Mouse (Mus musculus) forebrain, embryonic 14.5 days (tissue): Measurements from ENCODE around the gene Plcd3. TPM values are rescaled to one million over a fixed set of nuclear protein-coding genes. Genes with fewer than 3 reads are reported as not detected.

Experiments
- ATAC-seq: fragments of 200-750 bp; cut with Nextera tagmentation; 2 replicates; pipeline ENCODE4 v1.8.0; 2017; ENCODE audit warnings: mild to moderate bottlenecking, moderate library complexity
- DNase-seq: peaks from one replicate; pipeline ENCODE4 v3.0.0-alpha.2; 2015; ENCODE audit warnings: low spot score
- H3K27ac ChIP-seq: fragments of 300-500 bp; sonication (generic); 2 replicates; pipeline ENCODE4 v1.5.1; 2014; ENCODE audit warnings: low read depth, mild to moderate bottlenecking, control low read depth, low read length, moderate library complexity
- H3K27me3 ChIP-seq: fragments of 300-500 bp; sonication (generic); replicated peaks from 2 replicates; pipeline ENCODE4 v1.6.1; 2014; ENCODE audit warnings: low read length, control low read depth, mixed read lengths; ENCODE audit not compliant: control insufficient read depth, insufficient read depth
- H3K36me3 ChIP-seq: fragments of 300-500 bp; sonication (generic); 2 replicates; pipeline ENCODE4 v1.6.1; 2014; ENCODE audit warnings: low read length, control low read depth; ENCODE audit not compliant: control insufficient read depth, insufficient read depth
- H3K4me1 ChIP-seq: fragments of 300-500 bp; sonication (generic); 2 replicates; pipeline ENCODE4 v1.6.1; 2014; ENCODE audit warnings: antibody characterized with exemption, low read length, control low read depth; ENCODE audit not compliant: control insufficient read depth, insufficient read depth
- H3K4me2 ChIP-seq: fragments of 300-500 bp; sonication (generic); 2 replicates; pipeline ENCODE4 v1.6.1; 2014; ENCODE audit warnings: mild to moderate bottlenecking, control low read depth, low read length
- H3K4me3 ChIP-seq: fragments of 300-500 bp; sonication (generic); 2 replicates; pipeline ENCODE4 v1.5.1; 2014; ENCODE audit warnings: low read depth, low read length, control low read depth
- H3K9ac ChIP-seq: fragments of 300-500 bp; sonication (generic); 2 replicates; pipeline ENCODE4 v1.6.1; 2014; ENCODE audit warnings: mild to moderate bottlenecking, low read length, control low read depth, moderate library complexity
- H3K9me3 ChIP-seq: fragments of 300-500 bp; sonication (generic); replicated peaks from 2 replicates; pipeline ENCODE4 v1.6.1; 2016; ENCODE audit warnings: low read length, control low read depth, mixed read lengths; ENCODE audit not compliant: control insufficient read depth
- WGBS: fragments of 180-500 bp; shearing (Covaris S2); extraction: QIAGEN DNeasy Blood & Tissue Kit; methylation state at CpG from one replicate; pipeline ENCODE4 v1.1.7; 2014; 5-methylcytosine and 5-hydroxymethylcytosine counted together
- polyA plus RNA-seq: library from polyadenylated mRNA; unstranded; fragments of >200 nt; fragmentation: Nextera tagmentation; extraction: Ambion mirVana; gene quantifications from 2 replicates; pipeline ENCODE4 v1.2.1, GENCODE M21; 2014

Gene Plcd3
- polyA plus RNA-seq, 1 experiment from 2014 or later: 1.4 TPM

GRCm38 (mm10) chr11:103066191-103067050, 35.0 kb downstream of the Plcd3 start:
- DNase-seq (no peak), ATAC-seq (no peak)
- H3K4me1 ChIP-seq: no peaks in the 10 kb centered on the region
- WGBS: 95% methylated on average over 14 of the region's 14 CpGs
- no peaks in the 10 kb centered on the region for H3K27me3 ChIP-seq
- no peak overlapping the region for H3K9ac ChIP-seq
- H3K36me3 ChIP-seq: peaks cover 88% of the 10 kb centered on the region
- no peak overlapping the region for H3K4me3 ChIP-seq
- H3K4me2 ChIP-seq: no peak overlapping the region
- no peaks in the 10 kb centered on the region for H3K9me3 ChIP-seq
- H3K27ac ChIP-seq: no peak overlapping the region

GRCm38 (mm10) chr11:103058499-103059085, 42.9 kb downstream of the Plcd3 start:
- no peak overlapping the region for H3K9ac ChIP-seq
- H3K27me3 ChIP-seq: no peaks in the 10 kb centered on the region
- no peak for ATAC-seq
- peaks cover 84% of the 10 kb centered on the region for H3K36me3 ChIP-seq
- no peak overlapping the region for H3K27ac ChIP-seq
- no peak for DNase-seq
- 74% methylated on average over 3 of the region's 3 CpGs for WGBS
- H3K4me1 ChIP-seq: no peaks in the 10 kb centered on the region
- no peak overlapping the region for H3K4me2 ChIP-seq
- no peak overlapping the region for H3K4me3 ChIP-seq
- no peaks in the 10 kb centered on the region for H3K9me3 ChIP-seq

- DNase-seq: no peak
- ATAC-seq: no peak
- Histone ChIP-seq H3K4me1 (no peaks in the 10 kb centered on the region), H3K27ac (no peak overlapping the region), H3K9ac (no peak overlapping the region), H3K4me3 (no peak overlapping the region), H3K9me3 (no peaks in the 10 kb centered on the region), H3K27me3 (no peaks in the 10 kb centered on the region), H3K36me3 (peaks cover 88% of the 10 kb centered on the region), H3K4me2 (no peak overlapping the region)
- WGBS: 96% methylated on average over 7 of the region's 7 CpGs
Observed at GRCm38 (mm10) chr11:103056636-103057035, 44.8 kb downstream of the Plcd3 start.

GRCm38 (mm10) chr11:103054798-103055197, 46.7 kb downstream of the Plcd3 start:
- no peak overlapping the region for H3K4me2 ChIP-seq
- H3K27ac ChIP-seq: no peak overlapping the region
- no peaks in the 10 kb centered on the region for H3K27me3 ChIP-seq
- H3K4me1 ChIP-seq: no peaks in the 10 kb centered on the region
- ATAC-seq (no peak), DNase-seq (peak; percentile 91)
- H3K9ac ChIP-seq: no peak overlapping the region
- 42% methylated on average over 6 of the region's 6 CpGs for WGBS
- H3K36me3 ChIP-seq: peaks cover 85% of the 10 kb centered on the region
- no peak overlapping the region for H3K4me3 ChIP-seq
- no peaks in the 10 kb centered on the region for H3K9me3 ChIP-seq

GRCm38 (mm10) chr11:103053191-103054076, 48.0 kb downstream of the Plcd3 start:
- no peak overlapping the region for H3K4me2 ChIP-seq
- H3K36me3 ChIP-seq: peaks cover 75% of the 10 kb centered on the region
- no peak overlapping the region for H3K27ac ChIP-seq
- H3K27me3 ChIP-seq: no peaks in the 10 kb centered on the region
- no peaks in the 10 kb centered on the region for H3K4me1 ChIP-seq
- ATAC-seq (no peak), DNase-seq (no peak)
- H3K9ac ChIP-seq: no peak overlapping the region
- 95% methylated on average over 18 of the region's 18 CpGs for WGBS
- H3K9me3 ChIP-seq: no peaks in the 10 kb centered on the region
- no peak overlapping the region for H3K4me3 ChIP-seq

GRCm38 (mm10) chr11:103052078-103052477, 49.4 kb downstream of the Plcd3 start:
- ATAC-seq (no peak), DNase-seq (no peak)
- Histone ChIP-seq H3K4me3 (no peak overlapping the region), H3K27me3 (no peaks in the 10 kb centered on the region), H3K9ac (no peak overlapping the region), H3K4me1 (no peaks in the 10 kb centered on the region), H3K9me3 (no peaks in the 10 kb centered on the region), H3K27ac (no peak overlapping the region), H3K36me3 (peaks cover 68% of the 10 kb centered on the region), H3K4me2 (no peak overlapping the region)
- 91% methylated on average over 6 of the region's 6 CpGs for WGBS

GRCm38 (mm10) chr11:103051249-103051691, 50.2 kb downstream of the Plcd3 start:
- Histone ChIP-seq H3K36me3 (peaks cover 68% of the 10 kb centered on the region), H3K27me3 (no peaks in the 10 kb centered on the region), H3K9ac (no peak overlapping the region), H3K4me2 (no peak overlapping the region), H3K27ac (no peak overlapping the region), H3K4me3 (no peak overlapping the region), H3K9me3 (no peaks in the 10 kb centered on the region), H3K4me1 (no peaks in the 10 kb centered on the region)
- no peak for DNase-seq
- ATAC-seq: no peak
- 84% methylated on average over 8 of the region's 8 CpGs for WGBS

- Histone ChIP-seq H3K27me3 (no peaks in the 10 kb centered on the region), H3K9ac (no peak overlapping the region), H3K9me3 (no peaks in the 10 kb centered on the region), H3K4me2 (no peak overlapping the region), H3K36me3 (peaks cover 68% of the 10 kb centered on the region), H3K4me1 (no peaks in the 10 kb centered on the region), H3K4me3 (no peak overlapping the region), H3K27ac (no peak overlapping the region)
- 94% methylated on average over 9 of the region's 9 CpGs for WGBS
- ATAC-seq: no peak
- DNase-seq: no peak
Observed at GRCm38 (mm10) chr11:103050153-103050552, 51.3 kb downstream of the Plcd3 start.
